Mouse (Mus musculus) c-Kit-positive CD71-positive TER-119-positive erythroid progenitor cells, embryonic 14.5 days (primary cell): ENCODE data around the gene Cir1.

Experiments
- DNase-seq: peaks from one replicate; pipeline ENCODE4 v3.0.0-alpha.2; 2013; ENCODE audit warnings: low spot score

The Cir1 gene

GRCm38 (mm10) chr2:73272351-73273248 lies 39.9 kb downstream of the Cir1 start:
- DNase-seq: no peak

DNA sequence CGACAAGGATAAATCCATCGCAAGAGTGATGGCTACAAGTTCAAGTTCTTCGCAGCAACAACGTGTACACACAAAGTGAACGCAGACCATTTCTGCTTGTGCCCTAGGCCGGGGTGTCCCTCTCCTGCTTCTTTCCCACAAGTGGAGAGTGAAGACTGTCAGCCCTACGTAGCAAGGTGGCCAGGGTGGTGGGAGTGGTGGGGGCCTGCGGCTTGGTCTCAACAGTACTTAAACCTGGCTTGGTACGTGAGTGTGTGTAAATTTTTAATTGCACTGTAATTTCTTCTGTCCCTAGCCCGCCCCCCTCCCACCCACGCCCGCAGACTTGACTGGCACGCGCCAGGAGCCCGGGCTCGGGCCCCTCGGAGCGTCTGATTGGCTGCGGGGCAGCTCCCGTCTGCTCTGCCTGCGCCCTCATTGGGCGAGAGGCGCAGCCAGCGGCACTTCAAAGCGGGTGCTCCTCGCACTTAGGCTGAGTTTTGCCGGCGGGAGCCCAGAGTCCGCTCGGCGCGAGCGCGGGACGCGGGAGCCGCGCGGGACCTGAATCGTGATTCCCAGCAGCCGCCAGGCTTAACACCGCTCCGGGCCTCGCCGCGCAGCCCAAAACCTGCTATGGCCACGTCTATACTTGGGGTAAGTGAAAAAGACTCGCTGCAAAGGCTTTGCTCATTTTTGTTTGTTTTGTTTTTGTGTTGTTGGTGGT lies 40.9 kb downstream of the Cir1 start, which contains the start of gene Sp9:
Gene Sp9 (plus strand): TSS at position 467 of the 703 bp plus-strand sequence.
- no peak for DNase-seq

GRCm38 (mm10) chr2:73270593-73271458 lies 41.7 kb downstream of the Cir1 start:
- no peak for DNase-seq

DNA sequence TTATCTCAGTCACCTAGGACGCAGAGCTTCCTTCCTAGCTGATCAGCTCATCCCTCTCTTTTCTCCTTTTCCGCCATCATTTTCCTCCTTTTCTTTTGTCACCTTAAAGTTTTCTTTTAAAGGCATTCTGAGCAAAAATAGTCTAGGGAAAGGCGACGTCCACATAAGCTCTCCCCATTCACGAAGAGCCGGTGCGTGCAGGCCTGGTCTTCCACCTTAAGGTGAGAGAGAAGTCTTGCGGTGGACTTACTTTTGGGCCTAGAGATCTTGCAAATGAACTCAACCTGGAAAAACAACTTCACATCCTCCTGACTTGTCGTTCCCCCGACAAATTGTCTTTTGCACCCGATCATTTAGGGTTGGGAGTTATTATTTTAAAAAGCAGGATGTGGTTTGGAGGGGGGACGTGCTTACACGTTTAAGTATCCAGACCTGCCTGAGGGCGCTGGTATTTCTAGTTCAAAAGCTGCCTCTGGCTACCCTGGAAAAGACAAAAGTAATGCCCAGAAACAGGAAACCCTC lies 42.4 kb downstream of the Cir1 start:
- no peak for DNase-seq

- no peak for DNase-seq
These were observed 42.8 kb downstream of the Cir1 start for GRCm38 (mm10) chr2:73269666-73270065.

- no peak for DNase-seq
These were observed 43.6 kb downstream of the Cir1 start for GRCm38 (mm10) chr2:73268836-73269395.

GRCm38 (mm10) chr2:73268281-73268680 lies 44.2 kb downstream of the Cir1 start:
- no peak for DNase-seq

DNA sequence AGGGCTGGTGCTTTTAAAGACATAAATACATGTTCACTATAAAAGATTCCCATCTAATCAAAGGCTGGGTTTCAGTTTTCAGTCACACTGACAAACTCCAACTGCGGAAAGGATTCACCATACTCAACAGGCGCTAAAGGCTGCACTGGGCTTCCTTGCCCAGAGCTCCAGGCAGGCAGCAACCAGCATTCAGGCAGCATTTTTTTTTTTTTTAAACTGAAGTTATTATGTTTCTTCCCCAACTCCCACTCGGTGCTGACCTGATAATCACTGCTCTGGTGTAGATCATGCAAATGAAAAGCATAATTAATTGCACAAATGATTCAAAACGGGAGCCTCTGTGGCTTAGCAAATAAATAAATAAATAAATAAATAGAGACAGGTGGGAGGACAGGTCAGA lies 44.7 kb downstream of the Cir1 start:
- no peak for DNase-seq

DNA sequence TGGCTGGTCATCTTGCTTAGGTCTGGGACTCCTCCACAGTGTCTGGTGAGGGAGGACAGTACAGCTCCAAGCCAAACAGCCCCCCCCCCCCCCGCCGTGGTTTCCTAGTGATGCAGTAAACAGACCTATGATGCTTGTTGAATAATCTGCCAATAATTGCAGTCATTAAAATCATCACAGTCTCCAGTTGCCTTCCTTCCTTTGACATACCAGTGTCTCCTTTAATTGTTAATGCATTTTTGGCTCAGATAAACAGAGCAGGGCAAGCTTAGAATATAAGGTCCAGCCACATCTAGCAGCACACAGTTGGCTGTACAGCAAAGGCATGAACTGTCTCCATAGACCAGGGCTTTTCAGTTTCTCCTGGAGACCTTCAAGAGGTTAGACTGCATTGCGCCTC lies 45.3 kb downstream of the Cir1 start:
- no peak for DNase-seq

- no peak for DNase-seq
These were observed 45.9 kb downstream of the Cir1 start for GRCm38 (mm10) chr2:73266623-73267022.

GRCm38 (mm10) chr2:73266011-73266410 lies 46.5 kb downstream of the Cir1 start:
- DNase-seq: no peak

DNA sequence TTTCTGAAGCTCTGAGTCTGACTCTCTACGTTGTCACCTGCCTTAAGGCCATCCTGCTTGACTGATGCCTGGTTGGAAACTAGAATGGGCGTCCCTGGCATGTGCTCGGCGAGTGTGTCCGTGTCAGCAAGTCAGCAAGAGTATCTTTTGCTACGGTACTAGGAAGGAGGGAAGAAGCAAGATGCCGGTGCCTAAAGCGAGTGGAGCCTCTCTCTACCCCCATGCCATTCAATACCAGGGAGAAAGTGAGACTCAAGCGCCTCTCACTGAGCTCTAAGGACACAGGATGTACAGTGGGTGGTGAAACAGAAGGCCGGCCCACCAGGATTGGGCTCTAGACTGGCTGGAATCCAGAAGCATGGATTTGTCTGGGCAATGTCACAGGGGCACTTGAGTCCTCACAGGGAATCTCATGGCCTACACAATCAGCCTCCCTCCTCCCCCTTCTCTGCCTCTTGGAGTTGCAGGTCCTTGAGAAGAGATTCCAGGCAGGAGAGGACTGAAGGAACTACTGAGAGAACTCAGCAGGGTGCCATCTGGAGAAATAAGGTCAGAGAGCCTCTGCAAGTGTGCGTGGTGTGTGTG lies 47.8 kb downstream of the Cir1 start:
- no peak for DNase-seq

DNA sequence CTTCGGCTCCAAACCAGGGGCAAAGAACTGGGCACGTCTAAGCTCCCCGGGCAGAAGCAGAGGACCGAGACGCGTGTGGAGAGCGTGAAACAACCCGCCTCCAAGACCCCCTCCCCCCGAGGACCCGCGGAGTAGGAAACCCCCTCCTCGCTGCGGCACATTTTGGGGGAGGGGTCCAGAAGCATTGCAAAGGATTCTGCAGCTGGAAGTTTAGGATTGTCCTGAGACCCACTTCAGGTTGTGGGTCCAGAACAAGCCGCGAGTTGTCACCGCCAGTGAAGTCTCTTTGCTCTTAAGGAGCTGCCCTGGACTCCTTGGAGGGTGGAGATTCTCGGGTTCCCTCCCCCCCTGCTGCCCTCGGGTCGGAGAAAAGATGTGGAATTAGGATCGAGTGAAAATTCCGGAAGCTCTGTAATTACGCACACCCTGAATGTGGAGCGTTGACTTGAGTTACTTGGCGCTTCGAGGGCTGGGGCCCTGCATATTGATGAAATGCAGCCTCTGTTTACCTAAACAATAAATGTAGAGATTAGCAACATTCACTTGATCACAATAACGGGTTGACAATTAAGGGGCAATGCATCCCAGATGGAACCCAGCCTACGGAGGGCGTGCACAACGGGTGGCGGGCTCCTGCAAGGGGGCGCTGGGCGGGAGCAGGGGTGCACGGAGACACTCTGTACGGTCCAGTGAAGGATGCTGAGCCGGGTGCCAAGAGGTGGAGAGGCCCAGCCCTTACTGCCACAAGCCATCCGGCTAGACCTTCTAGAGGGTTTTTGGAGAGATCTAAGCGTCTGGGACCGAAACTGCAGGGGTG lies 48.5 kb downstream of the Cir1 start:
- DNase-seq: no peak

DNA sequence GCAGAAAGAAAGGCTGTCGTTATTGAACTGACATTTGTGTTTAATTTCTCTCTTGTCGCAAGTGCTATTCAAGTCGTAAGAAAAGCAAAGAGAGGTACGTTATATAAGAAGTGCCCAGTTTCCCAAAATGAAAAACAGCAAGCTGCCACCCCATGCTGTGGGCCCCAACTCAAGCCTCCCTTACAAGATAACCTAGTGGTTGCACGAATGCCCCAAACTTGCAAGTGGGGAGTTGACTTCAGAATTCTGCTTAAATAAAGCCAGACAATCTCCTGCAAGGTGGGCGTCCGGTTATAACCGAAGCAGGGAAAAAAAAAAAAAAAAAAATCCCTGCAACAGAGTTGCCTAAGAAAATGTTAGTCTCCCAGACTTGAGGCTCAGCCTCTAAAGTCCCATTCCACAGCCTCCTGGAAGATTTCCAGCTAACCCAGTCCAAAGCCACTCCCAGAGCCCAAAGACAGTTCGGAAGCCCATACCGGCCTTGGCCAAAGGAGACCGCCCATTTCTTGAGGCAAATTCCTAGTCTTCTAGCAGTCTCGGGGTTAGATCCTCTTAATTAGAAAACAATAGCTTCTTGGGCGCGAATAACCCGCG lies 49.2 kb downstream of the Cir1 start:
- DNase-seq: no peak

- no peak for DNase-seq
These were observed 63.8 kb downstream of the Cir1 start for GRCm38 (mm10) chr2:73248701-73249100.

- DNase-seq: no peak
These were observed 71.2 kb downstream of the Cir1 start for GRCm38 (mm10) chr2:73241299-73241698.
